Mouse (Mus musculus) Patski (cell line): ENCODE results near the gene Gdpd1. TPM values are rescaled to one million over a fixed set of nuclear protein-coding genes. Genes with fewer than 3 reads are reported as not detected.
"Not testable (repeated sequence)": the region's sequence is repeated elsewhere in the genome, so short reads cannot be mapped to it uniquely, and the experiment has no call there.

Experiments used
- ATAC-seq: fragments of 100-300 bp; one replicate; pipeline ENCODE4 v1.8.0; 2021
- CTCF ChIA-PET: fragments of 350-600 bp; sonication (Branson Sonifier 250); formaldehyde crosslinking; loops from one replicate; lab custom pipeline; 2022; ENCODE audit warnings: inconsistent platforms; lab: Charles Lee
- POLR2A ChIA-PET: fragments of 350-600 bp; sonication (Branson Sonifier 250); formaldehyde crosslinking; loops from one replicate; lab custom pipeline; 2022; ENCODE audit warnings: antibody characterized with exemption, inconsistent platforms; lab: Charles Lee
- DNase-seq: peaks from one replicate; pipeline ENCODE4 v3.0.0-alpha.2; 2011; ENCODE audit warnings: low read depth, low spot score
- H3K27me3 ChIP-seq: fragments of 371-371 bp; one replicate; pipeline ENCODE4 v1.5.1; 2021
- CTCF ChIP-seq: fragments of 100-300 bp; IDR thresholded peaks from one replicate; pipeline ENCODE4 v1.5.1; 2021
- in situ Hi-C: fragments of 300-500 bp; cut with MboI; formaldehyde crosslinking; loops from 3 replicates; pipeline ENCODE4 v1.11.1; 2018; ENCODE audit warnings: low pct_unique_long_range_greater_than_20kb, mixed read lengths
- polyA plus RNA-seq: library from polyadenylated mRNA; unstranded; gene quantifications from one replicate; pipeline ENCODE4 v1.2.3, GENCODE M21; 2021

Gdpd1 gene
- polyA plus RNA-seq, 1 experiment from 2014 or later = 36.5 TPM

DNA sequence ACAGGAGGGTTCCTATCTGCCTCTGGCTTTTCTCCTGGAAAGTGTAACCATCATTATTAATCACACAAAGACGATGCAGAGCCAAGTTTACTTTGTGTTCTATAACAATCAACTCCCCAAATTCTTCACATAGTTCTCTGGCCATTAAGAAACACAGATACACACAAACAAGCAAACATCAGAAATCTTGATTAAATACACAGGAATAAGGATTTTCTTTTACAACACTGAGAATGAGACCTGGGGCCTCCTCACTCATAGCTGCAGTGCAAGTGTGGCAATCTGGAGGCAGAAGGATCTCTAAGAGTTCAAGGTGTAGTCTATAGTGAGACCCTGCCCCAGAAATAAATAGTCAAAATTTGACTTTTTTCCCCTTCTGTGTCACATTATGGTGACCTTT, 9.8 kb upstream of the Gdpd1 start:
- ChIA-PET POLR2A (no interaction called here), CTCF (no interaction called here)
- TF ChIP-seq CTCF = no peak
- no peaks in the 10 kb centered on the region for H3K27me3 ChIP-seq
- ATAC-seq (no peak), DNase-seq (no peak)
- in situ Hi-C loops = no loop called here

DNA sequence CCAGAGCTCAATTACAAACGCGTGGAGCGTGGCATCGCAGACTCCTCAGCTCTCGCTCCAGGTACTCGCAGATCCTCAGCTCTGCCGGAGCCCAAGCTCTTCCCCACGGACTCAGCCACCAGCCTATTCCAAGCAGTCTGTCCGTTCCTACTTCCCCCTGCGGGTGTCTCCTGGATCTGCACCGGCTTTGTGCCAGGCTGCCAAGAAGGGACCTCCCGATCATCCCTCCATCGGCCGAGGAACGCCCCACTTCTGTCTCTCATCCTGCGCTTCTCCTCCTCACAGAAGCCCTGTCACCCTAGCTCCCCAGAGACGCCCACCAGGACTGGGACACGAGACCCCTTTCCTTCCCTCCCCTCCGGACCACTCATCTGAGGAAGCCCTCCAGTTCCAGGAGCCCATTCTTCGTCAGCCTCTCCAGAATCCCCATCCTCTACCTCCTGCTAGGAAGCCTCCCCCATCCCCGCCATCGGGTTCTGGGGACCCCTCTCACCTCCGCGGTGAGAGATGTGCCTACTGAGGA, 458 bp downstream of the Gdpd1 start:
- POLR2A ChIA-PET = interaction anchor here (0.8 to 2.7 kb wide), 3 partner anchors 12 to 362 kb away, joined by 3 to 11 read pairs (median 4); partner anchors contain the start of gene Smg8

DNA sequence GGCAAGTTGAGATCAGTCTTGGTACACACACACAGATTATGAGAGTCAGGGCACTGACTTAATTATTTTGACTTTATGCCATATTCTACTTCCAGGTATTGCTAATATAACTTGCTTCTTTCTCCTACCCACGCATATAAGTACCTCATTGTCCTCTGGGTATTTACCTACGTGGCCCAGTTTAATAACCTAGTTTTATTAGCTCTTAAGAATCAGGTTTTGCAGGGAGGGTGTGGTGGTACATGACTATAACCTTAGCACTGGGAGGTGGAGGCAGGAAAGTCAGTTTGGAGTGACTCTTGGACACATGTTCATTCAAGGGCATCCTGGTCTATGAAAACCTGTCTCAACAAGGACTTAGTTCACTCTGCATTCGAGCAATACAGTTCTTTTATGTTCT, 11.8 kb downstream of the Gdpd1 start:
- ChIA-PET CTCF (no interaction called here), POLR2A (no interaction called here)
- TF ChIP-seq CTCF = no peak
- DNase-seq (no peak), ATAC-seq (no peak)
- H3K27me3 ChIP-seq = no peaks in the 10 kb centered on the region
- in situ Hi-C loops = no loop called here

More for the DNA sequence above, 458 bp downstream of the Gdpd1 start:
- TF ChIP-seq CTCF = peak; percentile 61
- in situ Hi-C loops = no loop called here
- CTCF ChIA-PET = interaction anchor here (0.7 kb wide), 3 partner anchors 12 to 47 kb away, joined by 3 to 4 read pairs (median 4); no protein-coding TSS in a partner anchor
- ATAC-seq (peak; percentile 75), DNase-seq (peak; percentile 20)
- H3K27me3 ChIP-seq = no peaks in the 10 kb centered on the region

DNA sequence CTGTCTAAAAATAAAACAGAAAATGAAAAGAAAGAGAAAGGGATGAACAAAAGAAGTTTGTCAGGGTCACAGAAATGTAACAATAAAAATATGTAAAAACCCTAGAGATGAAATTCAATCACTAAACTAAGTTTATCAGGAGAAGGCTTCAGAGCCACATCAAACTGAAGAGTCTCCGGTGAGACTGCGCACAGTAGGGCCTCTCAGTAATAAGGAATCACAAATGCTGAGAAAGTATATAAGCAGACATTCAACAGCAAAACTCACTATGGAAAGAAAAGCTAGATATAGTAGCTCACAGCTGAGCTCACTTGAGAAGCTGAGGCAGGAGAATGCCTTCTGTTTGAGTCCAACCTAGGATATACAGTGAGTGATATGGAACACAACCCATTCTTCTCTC, 13.5 kb downstream of the Gdpd1 start:
- ATAC-seq = no peak
- in situ Hi-C loops = no loop called here
- DNase-seq = no peak
- ChIA-PET CTCF (no interaction called here), POLR2A (interaction anchor here (0.6 kb wide), 1 partner anchor 64 kb away, joined by 3 read pairs; no protein-coding TSS in a partner anchor)
- H3K27me3 ChIP-seq = no peaks in the 10 kb centered on the region
- no peak for TF ChIP-seq CTCF

DNA sequence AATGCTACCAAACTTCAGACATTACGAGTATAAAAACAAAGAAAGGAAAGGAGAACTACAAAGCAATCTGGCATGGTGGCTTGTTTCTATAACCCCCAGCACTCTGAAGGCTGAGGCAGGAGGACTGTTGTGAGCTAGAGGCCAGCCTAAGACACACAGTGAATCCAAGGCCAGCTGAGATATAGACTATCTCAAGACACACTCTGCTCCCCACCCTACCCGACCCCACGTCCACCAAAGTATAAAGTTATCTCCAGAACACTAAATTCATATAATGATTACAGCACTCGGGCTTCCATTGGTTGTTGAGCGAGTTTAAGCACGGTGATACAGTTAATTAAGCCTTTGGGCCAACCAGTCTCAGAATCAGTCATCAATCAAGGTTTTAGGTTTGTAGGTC, 17.6 kb downstream of the Gdpd1 start:
- no peak for TF ChIP-seq CTCF
- no peak for ATAC-seq
- no peaks in the 10 kb centered on the region for H3K27me3 ChIP-seq
- no peak for DNase-seq
- in situ Hi-C loops = no loop called here
- ChIA-PET POLR2A (interaction anchor here (0.7 kb wide), 1 partner anchor 25 kb away, joined by 3 read pairs; no protein-coding TSS in a partner anchor), CTCF (no interaction called here)

DNA sequence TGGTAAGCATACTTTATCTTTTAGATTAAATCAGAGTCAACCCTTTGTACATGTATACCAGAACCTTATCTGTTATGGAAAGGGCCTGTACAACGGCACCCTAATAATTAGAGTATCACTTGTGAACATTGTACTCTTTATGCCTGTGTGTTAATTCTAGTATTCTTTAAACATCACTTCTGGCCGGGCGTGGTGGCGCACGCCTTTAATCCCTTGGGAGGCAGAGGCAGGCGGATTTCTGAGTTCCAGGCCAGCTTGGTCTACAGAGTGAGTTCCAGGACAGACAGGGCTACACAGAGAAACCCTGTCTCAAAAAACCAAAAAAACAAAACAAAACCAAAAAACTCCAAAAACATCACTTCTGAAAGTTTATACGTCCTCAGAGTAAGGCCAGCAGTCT, 25.0 kb downstream of the Gdpd1 start:
- H3K27me3 ChIP-seq, CTCF ChIA-PET, ATAC-seq, POLR2A ChIA-PET, in situ Hi-C loops, DNase-seq: not testable (repeated sequence)

DNA sequence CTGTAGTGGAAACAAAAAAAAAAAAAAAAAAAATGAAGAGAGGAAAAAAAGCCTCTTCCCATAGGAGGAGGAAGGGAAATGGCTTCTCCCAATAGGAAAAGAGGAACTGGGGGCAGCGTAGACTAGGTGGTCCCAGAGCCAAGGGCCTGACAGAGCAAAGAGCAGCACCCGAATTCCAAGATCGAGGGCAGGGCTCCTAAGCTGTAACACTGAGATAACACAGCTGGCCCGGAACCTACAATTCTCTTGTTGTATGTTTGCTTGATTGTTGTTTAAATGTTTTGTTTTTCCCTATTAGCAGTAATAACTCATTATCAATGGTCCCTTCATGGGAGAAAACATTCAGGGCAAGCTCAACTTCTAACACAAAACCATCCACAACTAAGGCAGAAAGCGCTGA, 26.9 kb downstream of the Gdpd1 start:
- in situ Hi-C loops = no loop called here
- POLR2A ChIA-PET = no interaction called here
- TF ChIP-seq CTCF = no peak
- CTCF ChIA-PET = no interaction called here
- H3K27me3 ChIP-seq = no peaks in the 10 kb centered on the region
- no peak for DNase-seq
- ATAC-seq = no peak

- ChIA-PET CTCF (no interaction called here), POLR2A (no interaction called here)
- in situ Hi-C loops = no loop called here
- DNase-seq (no peak), ATAC-seq (no peak)
- no peak for TF ChIP-seq CTCF
- H3K27me3 ChIP-seq = no peaks in the 10 kb centered on the region
These were observed 30.8 kb downstream of the Gdpd1 start for GRCm38 (mm10) chr11:87043052-87043451.

DNA sequence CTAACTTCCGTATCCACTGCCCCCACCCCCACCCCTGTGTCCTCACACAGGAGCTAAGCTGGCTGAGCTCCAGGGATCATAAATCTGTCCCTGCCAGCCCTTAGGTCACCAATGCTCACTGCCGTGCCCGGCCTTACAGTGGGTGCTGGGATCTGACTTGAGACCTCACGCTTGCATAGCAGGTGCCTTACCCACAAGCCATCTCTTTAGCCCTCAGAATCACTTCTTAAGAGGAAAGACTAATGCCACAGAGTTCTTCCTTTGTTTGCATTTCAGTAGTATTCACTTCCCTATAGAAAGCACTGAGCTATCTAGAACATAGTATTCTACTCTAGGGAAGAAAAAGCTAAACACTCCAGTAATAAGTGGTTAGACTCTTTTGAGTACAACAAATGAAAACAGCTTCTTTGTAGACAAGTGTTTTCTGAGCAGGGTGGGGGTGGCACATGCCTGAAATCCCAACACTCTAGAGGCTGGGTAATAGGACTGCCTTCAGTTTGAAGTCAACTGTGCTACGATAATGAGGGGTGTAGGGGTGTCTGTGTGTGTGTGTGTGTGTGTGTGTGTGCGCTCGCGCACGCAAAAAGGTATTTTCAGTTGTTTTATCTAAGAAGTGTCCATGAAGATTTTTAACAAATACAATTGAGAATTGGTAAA, 34.4 kb downstream of the Gdpd1 start:
- DNase-seq (no peak), ATAC-seq (no peak)
- in situ Hi-C loops = no loop called here
- no peak for TF ChIP-seq CTCF
- POLR2A ChIA-PET = interaction anchor here (0.6 kb wide), 1 partner anchor 394 kb away, joined by 3 read pairs; no protein-coding TSS in a partner anchor
- no peaks in the 10 kb centered on the region for H3K27me3 ChIP-seq
- CTCF ChIA-PET = interaction anchor here (1.6 kb wide), 1 partner anchor 29 kb away, joined by 3 read pairs; no protein-coding TSS in a partner anchor

GRCm38 (mm10) chr11:87036180-87036579, 37.7 kb downstream of the Gdpd1 start:
- peak; percentile 53 for TF ChIP-seq CTCF
- ATAC-seq = no peak
- in situ Hi-C loops = no loop called here
- CTCF ChIA-PET = interaction anchor here (2.0 kb wide), 1 partner anchor 10 kb away, joined by 6 read pairs; no protein-coding TSS in a partner anchor
- H3K27me3 ChIP-seq = no peaks in the 10 kb centered on the region
- POLR2A ChIA-PET = no interaction called here
- no peak for DNase-seq

GRCm38 (mm10) chr11:87028212-87028611, 45.6 kb downstream of the Gdpd1 start:
- ChIA-PET POLR2A (no interaction called here), CTCF (interaction anchor here (1.0 kb wide), 1 partner anchor 10 kb away, joined by 3 read pairs; no protein-coding TSS in a partner anchor)
- DNase-seq (no peak), ATAC-seq (no peak)
- no peaks in the 10 kb centered on the region for H3K27me3 ChIP-seq
- no peak for TF ChIP-seq CTCF
- in situ Hi-C loops = no loop called here
